Mouse (Mus musculus): ENCODE results near the gene Mapk9. TPM values are rescaled to one million over a fixed set of nuclear protein-coding genes. Genes with fewer than 3 reads are reported as not detected.

Gene Mapk9
- polyA plus RNA-seq, 1 experiment: 11.9 TPM

DNA sequence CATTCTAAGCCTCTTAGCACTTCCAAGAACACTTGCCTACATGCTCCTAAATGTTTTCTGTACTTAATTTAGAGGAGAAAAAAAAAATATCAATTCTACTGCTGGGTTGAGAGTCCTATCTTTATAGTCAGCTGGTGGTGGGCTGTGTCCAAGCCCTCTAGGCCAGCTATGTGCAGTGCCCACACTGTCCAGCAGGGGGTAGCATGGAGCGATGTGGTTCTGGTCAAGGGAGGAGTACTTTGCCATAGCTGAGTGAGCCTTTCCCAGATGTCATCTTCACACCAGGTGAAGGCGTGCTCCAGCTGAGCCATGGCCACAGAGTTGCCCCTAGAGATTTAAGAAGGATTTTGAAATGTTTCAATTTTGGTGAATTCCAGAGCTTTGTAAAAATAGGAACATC lies 21.7 kb upstream of the Mapk9 start:
- no peak overlapping the region for H3K4me3 ChIP-seq (ENCODE audit: extremely low read depth, insufficient read depth, insufficient read length)
- peak; percentile 93; the same call in 1 of the 2 replicates for TF ChIP-seq CTCF (IDR thresholded peaks at IDR 0.05; ENCODE audit: extremely low read depth, insufficient read depth, insufficient read length, insufficient replicate concordance)
- no peak for TF ChIP-seq POLR2A (IDR thresholded peaks at IDR 0.05; ENCODE audit: low read depth, low read length)
- H3K27me3 ChIP-seq (ENCODE audit: control insufficient read depth, insufficient read depth, low read length): no peaks in the 10 kb centered on the region
- no peak overlapping the region for H3K27ac ChIP-seq (ENCODE audit: insufficient read depth, low read length)
- no peaks in the 10 kb centered on the region for H3K36me3 ChIP-seq (ENCODE audit: control insufficient read depth, insufficient read depth, low read length)
- 24% methylated on average over 2 of the region's 2 CpGs for WGBS
- DNase-seq (ENCODE audit: low read depth in 1 of 2, low spot score in 2 of 2): peak in 1 of 2 experiments; percentile 71
- no peaks in the 10 kb centered on the region for H3K4me1 ChIP-seq (ENCODE audit: control insufficient read depth, insufficient read depth, insufficient read length)

DNA sequence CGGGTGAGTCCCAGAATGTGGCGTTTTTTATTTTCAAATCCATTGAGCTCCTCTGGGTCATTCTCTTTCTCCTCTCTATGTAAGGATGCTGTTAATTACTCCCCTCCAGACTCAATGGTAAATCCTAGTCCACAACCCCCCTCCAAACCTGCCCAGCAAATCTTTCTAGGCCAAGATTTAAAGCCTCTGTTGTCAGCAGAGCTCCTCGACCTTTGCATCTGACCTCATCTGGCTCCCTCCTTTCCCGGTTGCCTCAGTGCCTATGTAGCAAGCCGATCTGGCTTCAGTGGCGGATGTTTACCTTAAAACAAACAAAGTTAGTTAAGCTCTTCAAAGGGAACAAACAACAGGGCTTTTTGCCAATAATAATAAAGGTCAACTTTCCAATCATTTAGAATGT lies 19.3 kb upstream of the Mapk9 start:
- no peak overlapping the region for H3K4me3 ChIP-seq (ENCODE audit: extremely low read depth, insufficient read depth, insufficient read length)
- no peak for DNase-seq (ENCODE audit: low read depth in 1 of 2, low spot score in 2 of 2)

DNA sequence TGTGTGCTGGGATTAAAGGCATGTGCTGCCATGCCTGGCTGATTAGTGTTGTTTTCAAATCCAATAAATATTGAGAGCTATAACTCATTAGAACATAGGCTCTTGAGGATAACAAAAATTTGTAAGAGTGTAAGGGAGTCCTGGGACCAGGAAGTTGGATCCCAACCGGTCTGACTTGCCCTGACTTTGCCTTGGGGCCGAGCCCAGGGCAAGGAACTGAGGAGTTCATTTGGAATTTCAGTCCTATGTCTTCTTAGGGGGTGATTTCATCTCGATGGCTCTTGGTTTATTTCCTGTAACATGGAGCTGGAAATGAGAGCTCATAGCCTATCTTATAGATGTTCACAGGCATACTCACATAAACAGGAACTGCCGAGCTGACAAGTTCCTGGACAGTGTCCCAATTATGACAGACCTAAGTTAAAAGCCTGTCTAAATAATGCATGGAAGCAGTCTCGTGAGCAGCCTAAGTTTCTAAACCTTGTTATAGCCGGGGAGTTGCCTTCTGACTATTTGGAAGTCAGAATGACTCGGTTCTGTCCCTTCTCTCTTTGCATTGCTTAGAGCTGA lies 17.3 kb upstream of the Mapk9 start:
- no peak overlapping the region for H3K27ac ChIP-seq (ENCODE audit: insufficient read depth, low read length)
- TF ChIP-seq POLR2A (IDR thresholded peaks at IDR 0.05; ENCODE audit: low read depth, low read length): no peak
- no peak for TF ChIP-seq CTCF (IDR thresholded peaks at IDR 0.05; ENCODE audit: extremely low read depth, insufficient read depth, insufficient read length, insufficient replicate concordance)
- DNase-seq (ENCODE audit: low read depth in 1 of 2, low spot score in 2 of 2): no peak

More for the DNA sequence above, 19.3 kb upstream of the Mapk9 start:
- Histone ChIP-seq H3K27me3 (ENCODE audit: control insufficient read depth, insufficient read depth, low read length) (no peaks in the 10 kb centered on the region), H3K27ac (ENCODE audit: insufficient read depth, low read length) (no peak overlapping the region), H3K4me1 (ENCODE audit: control insufficient read depth, insufficient read depth, insufficient read length) (no peaks in the 10 kb centered on the region), H3K36me3 (ENCODE audit: control insufficient read depth, insufficient read depth, low read length) (no peaks in the 10 kb centered on the region)
- no peak for TF ChIP-seq POLR2A (IDR thresholded peaks at IDR 0.05; ENCODE audit: low read depth, low read length)
- TF ChIP-seq CTCF (IDR thresholded peaks at IDR 0.05; ENCODE audit: extremely low read depth, insufficient read depth, insufficient read length, insufficient replicate concordance): no peak
- WGBS: 83% methylated on average over 6 of the region's 6 CpGs

DNA sequence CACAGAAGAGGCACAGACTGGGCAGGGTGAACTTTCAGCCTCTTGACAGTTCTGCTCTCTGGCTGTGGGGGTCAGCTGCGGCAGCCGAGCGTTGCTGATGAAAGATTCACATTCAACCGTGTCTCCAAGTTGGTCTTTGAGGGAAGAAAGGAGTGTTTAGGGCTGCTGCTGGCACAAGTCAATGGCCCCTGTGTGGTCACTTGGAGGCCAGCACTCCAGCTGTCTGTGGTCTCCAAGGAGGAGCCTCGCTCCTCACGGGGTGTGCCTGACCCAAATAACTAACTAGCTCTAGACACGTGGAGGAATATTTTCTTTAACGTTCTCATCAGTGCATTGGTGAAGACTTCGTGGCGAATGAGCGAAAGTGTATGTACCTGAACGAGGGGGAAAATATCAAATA lies 14.6 kb upstream of the Mapk9 start:
- Histone ChIP-seq H3K36me3 (ENCODE audit: control insufficient read depth, insufficient read depth, low read length) (no peaks in the 10 kb centered on the region), H3K27me3 (ENCODE audit: control insufficient read depth, insufficient read depth, low read length) (no peaks in the 10 kb centered on the region), H3K27ac (ENCODE audit: insufficient read depth, low read length) (no peak overlapping the region), H3K4me3 (ENCODE audit: extremely low read depth, insufficient read depth, insufficient read length) (no peak overlapping the region), H3K4me1 (ENCODE audit: control insufficient read depth, insufficient read depth, insufficient read length) (no peaks in the 10 kb centered on the region)
- WGBS: 91% methylated on average over 12 of the region's 12 CpGs
- no peak for TF ChIP-seq CTCF (IDR thresholded peaks at IDR 0.05; ENCODE audit: extremely low read depth, insufficient read depth, insufficient read length, insufficient replicate concordance)
- TF ChIP-seq POLR2A (IDR thresholded peaks at IDR 0.05; ENCODE audit: low read depth, low read length): no peak
- no peak for DNase-seq (ENCODE audit: low read depth in 1 of 2, low spot score in 2 of 2)

More for the DNA sequence above, 17.3 kb upstream of the Mapk9 start:
- Histone ChIP-seq H3K27me3 (ENCODE audit: control insufficient read depth, insufficient read depth, low read length) (no peaks in the 10 kb centered on the region), H3K36me3 (ENCODE audit: control insufficient read depth, insufficient read depth, low read length) (no peaks in the 10 kb centered on the region), H3K4me1 (ENCODE audit: control insufficient read depth, insufficient read depth, insufficient read length) (no peaks in the 10 kb centered on the region), H3K4me3 (ENCODE audit: extremely low read depth, insufficient read depth, insufficient read length) (no peak overlapping the region)
- 75% methylated on average over 7 of the region's 7 CpGs for WGBS

DNA sequence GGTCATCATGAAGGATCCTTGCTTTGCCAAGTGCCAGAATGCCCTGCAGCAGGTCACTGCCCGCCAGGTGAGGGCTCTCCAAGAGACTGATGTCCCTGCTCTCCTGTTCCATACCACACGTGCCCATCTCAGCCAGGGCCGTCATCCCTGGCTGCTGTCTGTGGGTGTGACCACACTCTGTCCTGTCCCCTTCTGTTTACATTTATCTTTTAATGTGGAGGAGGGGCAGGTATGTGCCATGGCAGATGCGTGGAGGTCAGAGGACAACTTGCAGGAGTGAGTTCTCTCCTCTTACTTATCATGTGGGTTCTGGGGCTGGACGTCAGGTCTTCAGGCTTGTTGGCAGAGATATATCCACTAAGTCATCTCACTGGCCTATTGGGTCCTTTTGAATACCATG lies 13.6 kb upstream of the Mapk9 start:
- no peak overlapping the region for H3K4me3 ChIP-seq (ENCODE audit: extremely low read depth, insufficient read depth, insufficient read length)
- no peaks in the 10 kb centered on the region for H3K4me1 ChIP-seq (ENCODE audit: control insufficient read depth, insufficient read depth, insufficient read length)
- no peaks in the 10 kb centered on the region for H3K36me3 ChIP-seq (ENCODE audit: control insufficient read depth, insufficient read depth, low read length)
- TF ChIP-seq POLR2A (IDR thresholded peaks at IDR 0.05; ENCODE audit: low read depth, low read length) (no peak), CTCF (IDR thresholded peaks at IDR 0.05; ENCODE audit: extremely low read depth, insufficient read depth, insufficient read length, insufficient replicate concordance) (no peak)
- WGBS: 83% methylated on average over 5 of the region's 5 CpGs
- H3K27me3 ChIP-seq (ENCODE audit: control insufficient read depth, insufficient read depth, low read length): no peaks in the 10 kb centered on the region
- H3K27ac ChIP-seq (ENCODE audit: insufficient read depth, low read length): no peak overlapping the region
- no peak for DNase-seq (ENCODE audit: low read depth in 1 of 2, low spot score in 2 of 2)

DNA sequence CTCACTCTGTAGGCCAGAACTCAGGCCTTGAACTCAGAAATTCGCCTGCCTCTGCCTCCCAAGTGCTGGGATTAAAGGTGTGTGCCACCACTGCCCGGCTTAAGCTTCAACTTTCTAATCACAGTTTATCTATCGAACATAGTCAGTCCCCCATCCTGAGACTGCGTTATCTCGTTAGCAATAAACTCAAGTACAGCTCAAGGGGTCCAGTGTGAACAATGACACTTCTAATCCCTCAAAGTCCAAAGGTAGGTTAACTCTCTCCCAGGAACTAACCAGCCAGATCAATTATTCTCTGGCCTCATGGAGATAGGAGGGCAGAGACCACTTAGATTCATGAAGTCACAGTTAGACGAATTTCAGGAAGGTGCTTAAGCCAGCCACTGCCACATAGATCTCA lies 12.3 kb upstream of the Mapk9 start:
- Histone ChIP-seq H3K27ac (ENCODE audit: insufficient read depth, low read length) (no peak overlapping the region), H3K4me1 (ENCODE audit: control insufficient read depth, insufficient read depth, insufficient read length) (no peaks in the 10 kb centered on the region), H3K36me3 (ENCODE audit: control insufficient read depth, insufficient read depth, low read length) (no peaks in the 10 kb centered on the region), H3K4me3 (ENCODE audit: extremely low read depth, insufficient read depth, insufficient read length) (no peak overlapping the region), H3K27me3 (ENCODE audit: control insufficient read depth, insufficient read depth, low read length) (no peaks in the 10 kb centered on the region)
- 87% methylated on average over 6 of the region's 6 CpGs for WGBS
- TF ChIP-seq CTCF (IDR thresholded peaks at IDR 0.05; ENCODE audit: extremely low read depth, insufficient read depth, insufficient read length, insufficient replicate concordance): no peak
- no peak for TF ChIP-seq POLR2A (IDR thresholded peaks at IDR 0.05; ENCODE audit: low read depth, low read length)
- no peak for DNase-seq (ENCODE audit: low read depth in 1 of 2, low spot score in 2 of 2)

DNA sequence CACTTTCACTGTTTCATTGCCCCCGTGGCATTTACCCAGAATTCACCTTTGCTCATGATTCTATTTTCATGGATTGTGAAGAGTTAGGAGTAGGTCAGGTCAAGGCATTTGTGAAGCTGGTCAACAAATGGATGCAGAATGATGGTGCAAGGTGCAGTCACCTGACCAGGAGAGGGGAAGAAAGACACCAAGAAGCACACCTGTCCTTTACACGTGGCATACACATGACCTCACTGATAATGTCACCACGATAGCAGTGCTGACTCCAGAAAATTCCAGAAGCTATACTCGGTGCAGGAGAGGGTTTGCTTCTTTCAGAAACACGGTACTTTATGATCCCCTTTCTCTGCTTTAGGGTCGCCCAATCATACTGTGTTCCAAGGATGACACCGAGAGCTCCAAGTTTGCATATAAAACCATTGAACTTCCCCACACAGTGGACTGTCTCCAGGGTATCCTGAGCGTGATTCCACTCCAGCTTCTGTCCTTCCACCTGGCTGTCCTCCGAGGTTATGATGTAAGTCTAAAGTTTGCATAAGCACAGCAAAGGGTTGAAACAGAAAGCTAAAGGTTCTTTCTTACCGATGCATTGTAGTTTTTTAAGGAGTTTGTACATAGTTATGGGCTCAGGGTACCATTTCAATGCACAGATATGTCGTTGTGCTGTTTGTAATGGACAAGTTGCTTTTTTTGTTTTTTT lies 11.1 kb upstream of the Mapk9 start:
- no peak overlapping the region for H3K27ac ChIP-seq (ENCODE audit: insufficient read depth, low read length)
- DNase-seq (ENCODE audit: low read depth in 1 of 2, low spot score in 2 of 2): no peak
- H3K36me3 ChIP-seq (ENCODE audit: control insufficient read depth, insufficient read depth, low read length): no peaks in the 10 kb centered on the region
- no peak overlapping the region for H3K4me3 ChIP-seq (ENCODE audit: extremely low read depth, insufficient read depth, insufficient read length)
- H3K27me3 ChIP-seq (ENCODE audit: control insufficient read depth, insufficient read depth, low read length): no peaks in the 10 kb centered on the region
- TF ChIP-seq CTCF (IDR thresholded peaks at IDR 0.05; ENCODE audit: extremely low read depth, insufficient read depth, insufficient read length, insufficient replicate concordance) (no peak), POLR2A (IDR thresholded peaks at IDR 0.05; ENCODE audit: low read depth, low read length) (no peak)
- no peaks in the 10 kb centered on the region for H3K4me1 ChIP-seq (ENCODE audit: control insufficient read depth, insufficient read depth, insufficient read length)
- WGBS: 90% methylated on average over 11 of the region's 11 CpGs

Measured in spleen, adult 2 months (tissue).